Mouse (Mus musculus): ENCODE data around the gene Gm20479.

DNA sequence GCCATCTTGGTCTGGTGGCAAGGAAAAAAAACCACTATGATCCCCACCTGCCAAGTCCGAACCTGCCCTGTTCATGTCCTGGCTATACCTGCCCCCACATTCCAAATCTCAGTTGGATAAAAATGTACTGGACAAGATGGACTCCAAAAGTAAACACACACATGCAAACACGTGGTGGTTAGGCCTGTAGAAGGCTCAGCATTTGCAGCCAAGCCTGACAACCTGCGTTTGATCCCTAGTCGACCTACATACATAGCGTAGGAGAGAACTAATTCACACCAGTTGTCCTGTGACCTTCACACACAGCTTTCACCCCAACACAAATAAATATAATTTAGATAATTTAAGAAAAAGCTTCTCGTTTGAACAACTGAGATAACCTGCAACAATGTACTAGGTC, 3.5 kb upstream of the Gm20479 start:
- no peak for TF ChIP-seq CTCF (IDR thresholded peaks at IDR 0.05; ENCODE audit: low read depth, low read length)
- TF ChIP-seq POLR2A (IDR thresholded peaks at IDR 0.05; ENCODE audit: insufficient read depth, low read length): no peak
